Comparison of ENCODE assay signal across 10 mouse cellular contexts in the genomic region with DNA sequence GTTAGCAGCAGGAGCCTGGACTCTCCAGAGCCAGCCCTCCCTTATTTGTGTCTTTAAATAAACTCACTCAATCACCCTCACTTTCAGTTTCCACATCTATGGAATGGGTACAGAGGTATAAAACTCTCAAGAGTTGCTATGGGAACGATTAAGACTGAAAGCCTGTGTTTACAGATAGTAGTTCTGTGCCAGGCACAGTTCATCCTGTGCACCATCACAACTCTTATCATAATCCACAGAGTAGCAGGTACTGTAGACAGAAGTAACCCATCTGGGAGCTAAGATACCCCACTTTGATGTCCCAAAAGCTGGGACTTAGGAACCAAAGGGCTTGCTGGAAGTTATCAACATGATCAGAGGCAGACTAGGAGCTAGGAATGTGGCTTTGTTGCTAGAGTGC. TPM values are rescaled to one million over a fixed set of nuclear protein-coding genes. Genes with fewer than 3 reads are reported as not detected.
DNase-seq lines count a peak whose midpoint lies in the region; ATAC-seq and TF ChIP-seq lines count a peak whose summit lies in the region.
"Had no signal": no experiment of that assay in that cellular context is flagged by ENCODE, and none has a peak within 500 bp of the region (broad histone marks: within the 10 kb centered on the region; RNA-seq: fewer than 3 reads in every experiment).

No protein-coding gene starts in this region.

- H3K9ac ChIP-seq in intestine, postnatal 0 days (ENCODE audit: low read depth, low read length) = no peak overlapping the region
- no peak overlapping the region; the same call in 1 of the 2 replicates for H3K9ac ChIP-seq in neural tube, embryonic 13.5 days

- H3K27ac ChIP-seq in layer of hippocampus, adult 2 months = peak overlapping the region; percentile 90; the same call in 1 of the 2 replicates
- peak overlapping the region; percentile 86; the same call in 1 of the 2 replicates for H3K27ac ChIP-seq in embryonic facial prominence, embryonic 10.5 days (replicated peaks)
- H3K27ac ChIP-seq in intestine, postnatal 0 days (ENCODE audit: low read depth, low read length) = no peak overlapping the region
- no peak overlapping the region for H3K27ac ChIP-seq in neural tube, embryonic 13.5 days (replicated peaks)

- peak overlapping the region; percentile 80 for H3K4me3 ChIP-seq in layer of hippocampus, adult 2 months
- H3K4me3 ChIP-seq in embryonic facial prominence, embryonic 10.5 days = peak overlapping the region; percentile 64; the same call in 1 of the 2 replicates
- H3K4me3 ChIP-seq in intestine, postnatal 0 days (ENCODE audit: low read depth, low read length) = no peak overlapping the region
- H3K4me3 ChIP-seq in neural tube, embryonic 13.5 days = peak overlapping the region; percentile 48

- no peak for DNase-seq in layer of hippocampus, adult 2 months (ENCODE audit: low spot score in 2 of 2)
- no peak for DNase-seq in layer of hippocampus, postnatal 14 days (ENCODE audit: low spot score in 2 of 2)
- no peak for DNase-seq in embryonic facial prominence, embryonic 10.5 days (ENCODE audit: low spot score)
- no peak for DNase-seq in ovary, postnatal 36 days (ENCODE audit: low spot score)
- DNase-seq in natural killer cell, adult 2 months (ENCODE audit: low spot score in 2 of 2) = no peak
- no peak for DNase-seq in adipocyte (ENCODE audit: low spot score)
- DNase-seq: gastrocnemius, postnatal 10 days had no signal

- H3K36me3 ChIP-seq in embryonic facial prominence, embryonic 10.5 days (replicated peaks) = no peaks in the 10 kb centered on the region
- H3K36me3 ChIP-seq in intestine, postnatal 0 days (ENCODE audit: control insufficient read depth, insufficient read depth) = no peaks in the 10 kb centered on the region
- H3K36me3 ChIP-seq in neural tube, embryonic 13.5 days = no peaks in the 10 kb centered on the region

- no peak for TF ChIP-seq CTCF in layer of hippocampus, adult 2 months (conservative IDR thresholded peaks at IDR 0.05)
- no peak for TF ChIP-seq CTCF in intestine, postnatal 0 days (IDR thresholded peaks at IDR 0.05; ENCODE audit: low read depth)

- H3K4me1 ChIP-seq in embryonic facial prominence, embryonic 10.5 days = peaks cover 43% of the 10 kb centered on the region
- 0 out of 2 replicates have a peak, but pooled peaks cover 4% of the 10 kb centered on the region for H3K4me1 ChIP-seq in intestine, postnatal 0 days (replicated peaks; ENCODE audit: control insufficient read depth, insufficient read depth, low read length)
- H3K4me1 ChIP-seq in neural tube, embryonic 13.5 days (replicated peaks) = peaks cover 26% of the 10 kb centered on the region

- no peaks in the 10 kb centered on the region for H3K9me3 ChIP-seq in embryonic facial prominence, embryonic 10.5 days
- H3K9me3 ChIP-seq in intestine, postnatal 0 days (ENCODE audit: control insufficient read depth) = no peaks in the 10 kb centered on the region
- H3K9me3 ChIP-seq in neural tube, embryonic 13.5 days = no peaks in the 10 kb centered on the region

- 88% methylated on average over 1 of the region's 1 CpGs for WGBS in embryonic facial prominence, embryonic 10.5 days
- WGBS in intestine, postnatal 0 days = 52% methylated on average over 1 of the region's 1 CpGs
- WGBS in neural tube, embryonic 13.5 days = 77% methylated on average over 1 of the region's 1 CpGs

- peak overlapping the region; percentile 80; the same call in 1 of the 2 replicates for H3K4me2 ChIP-seq in intestine, postnatal 0 days (replicated peaks; ENCODE audit: low read depth)
- peak overlapping the region; percentile 63 for H3K4me2 ChIP-seq in neural tube, embryonic 13.5 days

- no peak for ATAC-seq in intestine, postnatal 0 days
- ATAC-seq in neural tube, embryonic 13.5 days (ENCODE audit: low read depth) = no peak

- H3K27me3 ChIP-seq in embryonic facial prominence, embryonic 10.5 days (replicated peaks; ENCODE audit: low read depth, poor library complexity, severe bottlenecking) = no peaks in the 10 kb centered on the region
- no peaks in the 10 kb centered on the region for H3K27me3 ChIP-seq in intestine, postnatal 0 days (replicated peaks; ENCODE audit: control insufficient read depth, insufficient read depth, low read length)
- no peaks in the 10 kb centered on the region for H3K27me3 ChIP-seq in neural tube, embryonic 13.5 days

RNA-seq across cellular contexts. Expression of gene Chd9, which starts 1.7 kb away (rescaled TPM):
- 100 to 1,000 TPM; 254 to 256 TPM for total RNA-seq in layer of hippocampus, adult 2 months (2021)
- total RNA-seq in layer of hippocampus, postnatal 14 days (2021) = 100 to 1,000 TPM; 233 to 237 TPM
- 30.3 and 34.2 TPM in 2 replicates for polyA plus RNA-seq in embryonic facial prominence, embryonic 10.5 days (2016; fragmentation: Nextera tagmentation; extraction: Ambion mirVana)
- polyA plus RNA-seq in intestine, postnatal 0 days (2015; fragmentation: Nextera tagmentation; extraction: Ambion mirVana) = 234 and 236 TPM in 2 replicates
- polyA plus RNA-seq in neural tube, embryonic 13.5 days (2015; fragmentation: Nextera tagmentation; extraction: Ambion mirVana) = 78.3 and 83.7 TPM in 2 replicates

RNA-seq across cellular contexts. Expression of gene Gm19935, which starts 12.6 kb away (rescaled TPM):
- total RNA-seq in layer of hippocampus, adult 2 months (2021) = 1 to 10 TPM; 1.7 to 2.4 TPM
- total RNA-seq in layer of hippocampus, postnatal 14 days (2021) = 1 to 10 TPM; 2.3 to 5.2 TPM
- not detected in 2 replicates for polyA plus RNA-seq in embryonic facial prominence, embryonic 10.5 days (2016; fragmentation: Nextera tagmentation; extraction: Ambion mirVana)
- polyA plus RNA-seq in intestine, postnatal 0 days (2015; fragmentation: Nextera tagmentation; extraction: Ambion mirVana) = 0.16 TPM in 1 of 2 replicates, not detected in the other
- 1.7 and 2.0 TPM in 2 replicates for polyA plus RNA-seq in neural tube, embryonic 13.5 days (2015; fragmentation: Nextera tagmentation; extraction: Ambion mirVana)
- total RNA-seq: gastrocnemius, postnatal 10 days had no signal
- polyA plus RNA-seq: macrophage had no signal

Comparison
In these comparisons a context has a peak if more than half of its experiments do, and no peak if none do; other contexts are left out.
1. H3K27ac ChIP-seq: peak in layer of hippocampus, adult 2 months (single experiment) and embryonic facial prominence, embryonic 10.5 days (single experiment); none in intestine, postnatal 0 days (single experiment) and neural tube, embryonic 13.5 days (single experiment).